Mouse (Mus musculus): ENCODE results near the gene Sema3a. TPM values are rescaled to one million over a fixed set of nuclear protein-coding genes. Genes with fewer than 3 reads are reported as not detected.
A peak's percentile ranks its signal among the peaks of the same experiment; 100 is the strongest.
"Not testable (repeated sequence)": the region's sequence is repeated elsewhere in the genome, so short reads cannot be mapped to it uniquely, and the experiment has no call there.

The Sema3a gene
- polyA plus RNA-seq, 1 experiment from 2014 or later = 16.2 TPM

DNA sequence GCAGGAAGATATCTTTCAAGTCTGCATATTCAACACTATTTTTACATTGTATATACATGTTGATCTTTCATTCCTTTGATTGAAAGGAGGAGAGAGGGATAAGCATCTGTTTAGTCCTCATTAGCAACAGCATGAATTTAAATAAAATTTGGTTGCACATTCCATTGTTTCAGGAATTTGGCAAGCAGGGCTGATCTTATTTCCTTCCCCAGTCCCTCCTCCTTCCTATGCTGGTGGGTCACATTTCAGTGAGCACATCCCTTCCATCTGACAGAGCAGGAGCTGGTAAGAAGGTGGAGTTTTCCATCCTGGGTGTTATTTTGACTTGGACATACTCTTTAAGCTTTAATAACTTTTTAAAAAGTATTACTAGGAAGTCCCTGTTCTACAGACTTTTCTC, 315.9 kb downstream of the Sema3a start:
- no peak overlapping the region for H3K27ac ChIP-seq (replicated peaks)
- no peak overlapping the region for H3K4me2 ChIP-seq
- no peak overlapping the region for H3K9ac ChIP-seq
- no peak for ATAC-seq (ENCODE audit: low read depth)
- no peaks in the 10 kb centered on the region for H3K4me1 ChIP-seq (replicated peaks)
- H3K27me3 ChIP-seq = no peaks in the 10 kb centered on the region
- no peak overlapping the region for H3K4me3 ChIP-seq
- H3K36me3 ChIP-seq = no peaks in the 10 kb centered on the region
- no peaks in the 10 kb centered on the region for H3K9me3 ChIP-seq

DNA sequence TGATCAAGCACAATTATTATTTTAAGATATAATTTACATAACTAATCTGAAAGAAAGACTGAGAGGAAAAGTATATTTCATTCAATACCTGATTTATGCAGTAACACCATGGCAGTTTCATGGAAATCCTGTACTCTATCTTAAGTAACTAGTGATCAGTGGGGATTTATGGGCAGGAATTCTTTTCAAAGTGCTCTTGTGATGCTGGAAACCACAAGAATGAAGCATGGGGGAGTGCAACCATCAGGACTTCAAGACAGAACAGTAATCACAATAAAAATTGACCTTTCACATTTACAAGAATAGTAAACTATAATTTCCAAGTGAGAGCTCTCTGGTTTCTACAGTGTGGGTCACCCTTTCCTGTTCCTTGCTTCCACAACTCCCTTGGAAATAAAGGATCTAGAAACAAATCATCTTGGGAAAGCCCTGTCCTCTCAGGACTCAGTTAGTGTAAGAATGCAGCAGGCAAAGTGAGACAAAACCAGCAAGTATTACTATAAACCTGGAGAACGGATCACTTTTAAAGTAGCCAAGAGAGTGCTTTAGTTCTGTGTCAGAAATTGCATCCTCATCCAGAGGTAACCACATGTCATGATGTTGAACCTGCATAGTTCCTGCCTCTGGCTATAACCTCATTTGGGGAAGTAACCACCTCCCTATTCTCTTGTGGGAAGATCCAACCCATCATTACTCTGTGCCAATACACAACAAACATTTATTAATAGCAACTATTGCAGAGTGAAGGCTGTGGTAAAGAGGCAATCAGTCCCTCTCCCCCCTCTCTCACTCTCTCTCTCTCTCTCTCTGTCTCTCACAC, 335.2 kb downstream of the Sema3a start:
- 75% methylated on average over 1 of the region's 1 CpGs for WGBS
- no peaks in the 10 kb centered on the region for H3K9me3 ChIP-seq
- H3K27ac ChIP-seq (replicated peaks) = no peak overlapping the region
- no peak overlapping the region for H3K9ac ChIP-seq
- no peaks in the 10 kb centered on the region for H3K36me3 ChIP-seq
- H3K27me3 ChIP-seq = no peaks in the 10 kb centered on the region
- ATAC-seq (ENCODE audit: low read depth) = no peak
- no peak overlapping the region for H3K4me2 ChIP-seq
- no peaks in the 10 kb centered on the region for H3K4me1 ChIP-seq (replicated peaks)
- H3K4me3 ChIP-seq = no peak overlapping the region

DNA sequence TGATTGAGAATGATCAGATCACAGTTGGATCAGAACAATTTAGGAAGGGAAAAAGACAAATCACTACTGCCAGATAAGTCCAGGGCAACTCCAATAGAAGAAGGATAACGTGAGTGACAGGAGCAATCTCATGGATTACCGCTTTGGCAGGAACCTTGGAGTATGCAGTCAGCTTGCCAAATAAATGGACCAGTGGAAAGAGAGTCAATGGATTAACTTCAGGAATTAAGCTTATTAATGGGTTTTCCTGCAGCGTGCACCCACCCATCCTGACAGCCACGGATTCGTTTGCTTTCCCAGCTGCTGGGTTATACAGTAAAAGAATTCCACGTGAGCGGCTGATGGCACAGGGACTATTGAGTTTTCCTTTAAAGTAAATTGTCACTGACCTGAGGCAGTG, 343.6 kb downstream of the Sema3a start:
- no peaks in the 10 kb centered on the region for H3K36me3 ChIP-seq
- ATAC-seq (ENCODE audit: low read depth) = no peak
- no peaks in the 10 kb centered on the region for H3K9me3 ChIP-seq
- H3K4me1 ChIP-seq (replicated peaks) = peaks cover 6% of the 10 kb centered on the region; the same call in 1 of the 2 replicates
- H3K27ac ChIP-seq (replicated peaks) = no peak overlapping the region
- H3K4me2 ChIP-seq = no peak overlapping the region
- no peaks in the 10 kb centered on the region for H3K27me3 ChIP-seq
- 65% methylated on average over 7 of the region's 7 CpGs for WGBS
- H3K4me3 ChIP-seq = no peak overlapping the region
- H3K9ac ChIP-seq = no peak overlapping the region

DNA sequence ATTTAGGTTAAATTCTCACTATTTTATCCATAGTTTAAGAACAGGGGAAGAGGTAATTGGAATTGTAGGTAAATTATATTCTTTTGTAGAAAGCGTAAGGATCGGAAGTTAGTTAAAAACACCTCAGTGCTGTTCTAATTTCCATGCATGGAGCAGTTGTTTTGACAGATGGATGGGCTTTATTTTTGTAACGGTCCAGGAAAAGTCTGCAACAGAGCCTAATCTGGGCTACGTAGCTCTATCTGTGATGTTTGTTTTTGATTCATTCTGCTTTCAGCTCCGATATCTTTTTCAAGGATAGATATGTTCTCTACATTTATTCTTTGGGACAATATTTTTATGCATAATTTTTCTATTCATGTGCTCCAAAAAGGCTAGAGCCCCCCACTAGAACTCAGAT, 344.2 kb downstream of the Sema3a start:
- H3K4me2 ChIP-seq = no peak overlapping the region
- no peak for ATAC-seq (ENCODE audit: low read depth)
- H3K27me3 ChIP-seq = no peaks in the 10 kb centered on the region
- peaks cover 6% of the 10 kb centered on the region; the same call in 1 of the 2 replicates for H3K4me1 ChIP-seq (replicated peaks)
- no peak overlapping the region for H3K9ac ChIP-seq
- H3K4me3 ChIP-seq = no peak overlapping the region
- no peak overlapping the region for H3K27ac ChIP-seq (replicated peaks)
- 75% methylated on average over 5 of the region's 5 CpGs for WGBS
- H3K9me3 ChIP-seq = no peaks in the 10 kb centered on the region
- no peaks in the 10 kb centered on the region for H3K36me3 ChIP-seq

DNA sequence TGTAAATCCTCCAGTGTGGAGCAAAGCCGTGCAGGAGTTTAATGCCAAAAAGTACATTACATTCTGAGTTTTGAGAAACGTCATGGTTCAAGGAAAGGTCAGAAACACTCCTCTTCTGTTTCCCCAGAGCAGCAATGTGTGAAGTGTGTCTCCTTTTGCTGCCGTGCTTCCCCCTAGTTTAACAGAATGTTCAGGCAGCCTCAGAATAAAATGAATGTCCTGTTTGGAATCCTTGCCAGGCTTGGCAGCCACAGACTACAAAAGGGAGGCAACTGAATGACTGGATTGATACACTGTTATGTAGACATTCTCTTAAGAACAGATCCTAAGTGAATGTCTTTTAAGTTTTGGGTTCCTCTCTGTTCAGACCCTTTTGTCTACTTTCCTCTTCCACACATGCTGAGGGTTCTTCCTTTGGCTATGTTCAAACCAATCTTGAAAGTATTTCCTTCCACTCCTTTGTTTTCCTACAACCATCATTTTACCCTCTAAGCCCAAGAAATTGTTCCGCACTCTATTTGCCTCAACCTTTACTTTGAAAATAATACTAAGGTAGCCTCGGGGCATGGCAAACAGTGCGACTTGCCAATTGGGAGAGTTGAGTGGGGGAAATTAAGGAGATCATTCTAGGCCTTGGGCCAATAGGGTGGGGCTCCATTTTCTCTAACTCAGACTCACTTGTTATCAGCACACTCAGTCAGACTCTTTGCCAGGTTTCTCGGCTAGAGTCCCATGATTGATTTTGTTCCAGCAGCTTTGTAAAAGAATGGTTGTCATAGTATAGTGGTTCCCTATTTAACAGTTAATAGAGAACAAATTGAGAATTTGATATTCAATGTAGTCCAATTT, 345.1 kb downstream of the Sema3a start:
- Histone ChIP-seq H3K9me3 (no peaks in the 10 kb centered on the region), H3K9ac (no peak overlapping the region), H3K36me3 (no peaks in the 10 kb centered on the region), H3K27ac (replicated peaks) (peak overlapping the region; percentile 29), H3K4me2 (no peak overlapping the region), H3K27me3 (no peaks in the 10 kb centered on the region), H3K4me3 (no peak overlapping the region), H3K4me1 (replicated peaks) (peaks cover 6% of the 10 kb centered on the region; the same call in 1 of the 2 replicates)
- peak; percentile 59 for ATAC-seq (ENCODE audit: low read depth)
- 53% methylated on average over 7 of the region's 7 CpGs for WGBS

DNA sequence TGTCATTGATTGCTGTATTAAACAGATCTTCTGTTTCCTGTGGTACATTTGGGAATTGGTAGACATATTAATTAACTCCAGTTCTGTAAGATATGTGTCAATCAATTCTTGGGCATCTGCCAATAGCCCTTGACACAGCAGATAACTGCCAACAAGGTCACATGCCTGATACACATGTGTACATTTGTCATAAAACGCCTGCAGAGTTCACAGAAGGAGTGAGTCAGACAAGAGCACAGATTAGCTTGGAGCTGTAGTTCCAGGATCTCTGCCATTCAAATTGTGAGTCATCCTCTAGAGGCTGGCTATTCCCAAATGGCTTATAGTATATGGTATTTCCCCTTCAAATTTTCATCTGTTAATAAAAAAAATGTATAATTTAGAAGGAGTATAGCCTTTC, 352.4 kb downstream of the Sema3a start:
- Histone ChIP-seq H3K4me2 (no peak overlapping the region), H3K9me3 (no peaks in the 10 kb centered on the region), H3K27ac (replicated peaks) (no peak overlapping the region), H3K27me3 (no peaks in the 10 kb centered on the region), H3K4me3 (no peak overlapping the region), H3K9ac (no peak overlapping the region), H3K4me1 (replicated peaks) (peaks cover 3% of the 10 kb centered on the region), H3K36me3 (no peaks in the 10 kb centered on the region)
- 70% methylated on average over 1 of the region's 1 CpGs for WGBS
- ATAC-seq (ENCODE audit: low read depth) = no peak

DNA sequence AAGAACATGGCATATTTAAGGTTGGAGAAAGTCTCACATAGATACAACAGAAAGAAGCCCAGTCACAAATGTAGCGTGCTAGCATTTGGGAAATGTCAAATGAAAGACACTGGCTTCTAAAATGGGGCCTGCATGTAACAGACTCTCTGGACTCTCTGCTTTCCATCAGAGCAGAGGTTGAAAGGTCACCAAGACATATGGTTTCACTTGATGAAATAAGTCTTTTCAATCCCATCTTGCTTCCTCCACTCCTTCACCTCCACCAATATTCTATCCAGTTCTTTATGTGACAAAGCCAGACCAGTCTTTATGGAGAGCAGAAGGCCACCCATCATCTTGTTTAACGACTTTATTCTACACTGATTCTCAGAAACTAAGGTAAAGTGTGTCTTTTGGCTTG, 363.5 kb downstream of the Sema3a start:
- no peaks in the 10 kb centered on the region for H3K36me3 ChIP-seq
- ATAC-seq (ENCODE audit: low read depth) = no peak
- H3K9ac ChIP-seq = no peak overlapping the region
- H3K27ac ChIP-seq (replicated peaks) = no peak overlapping the region
- 88% methylated on average over 2 of the region's 2 CpGs for WGBS
- no peaks in the 10 kb centered on the region for H3K27me3 ChIP-seq
- no peaks in the 10 kb centered on the region for H3K9me3 ChIP-seq
- H3K4me3 ChIP-seq = no peak overlapping the region
- H3K4me1 ChIP-seq (replicated peaks) = no peaks in the 10 kb centered on the region
- no peak overlapping the region for H3K4me2 ChIP-seq

DNA sequence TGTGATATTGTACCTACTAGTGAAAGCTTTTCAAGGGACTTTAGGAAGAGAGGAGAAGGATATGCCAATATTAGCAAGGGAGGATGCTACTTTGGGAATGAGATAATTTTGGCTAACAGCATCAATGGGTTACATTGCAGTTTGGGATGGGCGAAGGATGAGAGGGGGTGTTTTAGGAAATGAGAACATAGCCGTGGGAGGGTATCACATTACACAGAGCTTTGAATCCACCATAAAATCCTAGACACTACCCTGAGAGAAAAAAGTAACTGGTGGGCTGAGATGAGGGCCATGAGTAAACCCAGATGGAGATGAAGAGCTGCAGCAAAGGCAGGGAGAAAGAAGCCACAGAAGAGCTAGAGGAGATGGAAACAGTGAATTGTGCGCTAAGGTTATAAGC, 370.8 kb downstream of the Sema3a start:
- not testable (repeated sequence) for H3K36me3 ChIP-seq; H3K4me1 ChIP-seq (replicated peaks); ATAC-seq (ENCODE audit: low read depth); H3K9ac ChIP-seq; H3K27me3 ChIP-seq; H3K9me3 ChIP-seq; H3K4me3 ChIP-seq; H3K27ac ChIP-seq (replicated peaks); H3K4me2 ChIP-seq
- WGBS = 80% methylated on average over 3 of the region's 3 CpGs

DNA sequence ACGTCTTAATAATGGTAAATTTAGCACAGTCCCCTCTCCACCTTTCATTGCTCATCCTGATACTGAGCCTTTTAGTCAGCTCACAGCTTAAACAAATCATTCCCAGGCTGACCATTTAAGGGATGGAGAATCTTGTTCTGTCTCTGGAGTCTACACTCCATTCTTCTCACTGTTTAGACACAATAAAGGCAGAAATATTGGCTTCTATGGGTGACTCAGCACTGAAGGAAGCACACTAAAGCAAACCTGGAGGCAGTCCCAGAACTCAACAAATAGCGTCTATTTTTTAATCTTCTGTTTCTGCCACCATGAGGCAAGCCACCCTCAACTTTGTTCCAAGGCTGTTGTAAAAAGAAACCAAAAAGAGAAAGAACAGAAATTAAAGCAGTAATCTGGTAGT, 374.6 kb downstream of the Sema3a start:
- Histone ChIP-seq H3K27me3 (no peaks in the 10 kb centered on the region), H3K9me3 (no peaks in the 10 kb centered on the region), H3K9ac (no peak overlapping the region), H3K4me3 (no peak overlapping the region), H3K4me1 (replicated peaks) (no peaks in the 10 kb centered on the region), H3K36me3 (no peaks in the 10 kb centered on the region), H3K4me2 (no peak overlapping the region), H3K27ac (replicated peaks) (no peak overlapping the region)
- WGBS = 81% methylated on average over 2 of the region's 2 CpGs
- no peak for ATAC-seq (ENCODE audit: low read depth)

DNA sequence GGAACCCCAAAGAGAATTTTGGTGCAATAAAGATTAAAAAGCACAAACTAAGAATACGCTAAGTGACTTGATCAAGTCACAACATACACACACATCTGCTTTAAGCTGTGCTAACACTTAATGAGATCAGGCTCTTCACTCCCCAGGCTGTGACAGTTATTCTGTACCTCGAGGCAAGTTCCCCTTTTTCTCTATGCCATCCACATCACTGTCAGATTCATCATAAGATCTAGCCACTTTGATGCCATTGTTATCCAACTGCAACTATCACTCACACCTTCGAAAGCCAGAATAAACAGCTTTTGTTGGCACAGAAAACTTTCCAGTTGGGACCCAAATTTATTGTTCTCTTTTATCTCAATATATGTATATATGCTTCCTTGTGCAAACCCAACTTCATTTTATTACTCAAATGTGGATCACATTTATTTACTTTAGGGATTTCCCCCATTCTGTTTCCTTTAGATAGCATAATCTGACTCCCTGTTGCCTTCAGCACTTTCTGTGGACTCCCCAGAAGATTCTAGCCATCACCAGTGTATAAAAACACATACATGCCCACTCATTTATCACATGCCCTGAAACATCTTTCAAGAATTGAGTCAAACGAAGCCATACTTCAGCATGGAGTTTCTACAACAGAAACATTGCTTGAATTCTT, 380.8 kb downstream of the Sema3a start:
- H3K9me3 ChIP-seq = no peaks in the 10 kb centered on the region
- no peak overlapping the region for H3K27ac ChIP-seq (replicated peaks)
- no peak overlapping the region for H3K4me2 ChIP-seq
- ATAC-seq (ENCODE audit: low read depth) = no peak
- H3K36me3 ChIP-seq = no peaks in the 10 kb centered on the region
- H3K27me3 ChIP-seq = no peaks in the 10 kb centered on the region
- H3K9ac ChIP-seq = no peak overlapping the region
- no peak overlapping the region for H3K4me3 ChIP-seq
- no peaks in the 10 kb centered on the region for H3K4me1 ChIP-seq (replicated peaks)
- 81% methylated on average over 4 of the region's 4 CpGs for whole genome bisulfite sequencing

DNA sequence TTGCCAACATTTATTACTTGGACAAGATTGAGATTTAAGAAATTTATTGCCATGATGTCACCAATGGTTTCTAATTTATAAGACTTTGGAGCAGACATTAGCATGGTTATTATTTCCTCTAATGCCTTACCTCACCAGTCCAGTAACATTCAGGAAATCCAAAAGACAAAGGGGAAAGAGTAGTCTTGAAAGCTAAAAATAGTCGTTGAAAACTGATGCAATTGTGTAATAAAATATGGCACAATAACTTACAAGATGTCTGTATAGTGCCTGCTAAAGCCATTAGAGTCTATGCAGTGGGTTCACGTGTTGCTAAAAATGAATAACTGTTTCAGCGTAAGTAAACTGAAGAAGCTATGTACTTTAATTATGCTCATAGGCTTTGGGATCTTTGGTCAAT, 383.9 kb downstream of the Sema3a start:
- no peak overlapping the region for H3K27ac ChIP-seq (replicated peaks)
- no peaks in the 10 kb centered on the region for H3K9me3 ChIP-seq
- no peak overlapping the region for H3K9ac ChIP-seq
- no peaks in the 10 kb centered on the region for H3K4me1 ChIP-seq (replicated peaks)
- WGBS = 78% methylated on average over 3 of the region's 3 CpGs
- H3K27me3 ChIP-seq = no peaks in the 10 kb centered on the region
- H3K4me3 ChIP-seq = no peak overlapping the region
- no peaks in the 10 kb centered on the region for H3K36me3 ChIP-seq
- no peak for ATAC-seq (ENCODE audit: low read depth)
- no peak overlapping the region for H3K4me2 ChIP-seq

DNA sequence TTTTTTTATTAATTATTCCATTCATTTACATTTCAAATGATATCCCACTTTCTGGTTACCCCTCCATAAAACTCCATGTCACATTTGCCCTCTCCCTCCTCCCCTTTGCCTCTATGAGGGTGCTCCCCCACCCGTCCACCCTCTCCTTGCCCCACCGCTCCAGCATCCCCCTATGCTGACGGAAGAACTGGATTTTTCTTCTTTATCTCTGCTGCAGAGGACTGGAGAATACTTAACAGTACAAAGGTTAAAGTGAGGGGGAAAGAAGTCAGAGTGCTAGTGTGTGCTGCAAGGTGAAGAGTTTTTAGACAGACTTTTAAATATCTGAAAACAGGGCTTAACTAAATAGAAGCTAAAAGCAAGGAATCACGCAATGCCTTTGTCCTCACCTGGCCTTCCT, 391.8 kb downstream of the Sema3a start:
- H3K36me3 ChIP-seq = no peaks in the 10 kb centered on the region
- peaks cover 9% of the 10 kb centered on the region for H3K27me3 ChIP-seq
- no peaks in the 10 kb centered on the region; the same call in 1 of the 2 replicates for H3K4me1 ChIP-seq (replicated peaks)
- no peak overlapping the region for H3K9ac ChIP-seq
- no peak for ATAC-seq (ENCODE audit: low read depth)
- H3K9me3 ChIP-seq = no peaks in the 10 kb centered on the region
- H3K27ac ChIP-seq (replicated peaks) = no peak overlapping the region
- no peak overlapping the region for H3K4me2 ChIP-seq
- WGBS = 87% methylated on average over 4 of the region's 4 CpGs
- no peak overlapping the region for H3K4me3 ChIP-seq

Measured in neural tube, embryonic 13.5 days (tissue).